Mouse (Mus musculus): Measurements from ENCODE around the gene Slc12a1.

GRCm38 (mm10) chr2:125119381-125120110, 32.8 kb upstream of the Slc12a1 start:
- no peak for TF ChIP-seq CTCF (IDR thresholded peaks at IDR 0.05; ENCODE audit: low read depth)
- TF ChIP-seq EP300 (IDR thresholded peaks at IDR 0.05; ENCODE audit: low read depth) = no peak
